Mouse (Mus musculus): Measurements from ENCODE around the gene Btf3. TPM values are rescaled to one million over a fixed set of nuclear protein-coding genes. Genes with fewer than 3 reads are reported as not detected.

Btf3 gene
- polyA plus RNA-seq, 1 experiment from 2014 or later: 615 TPM

DNA sequence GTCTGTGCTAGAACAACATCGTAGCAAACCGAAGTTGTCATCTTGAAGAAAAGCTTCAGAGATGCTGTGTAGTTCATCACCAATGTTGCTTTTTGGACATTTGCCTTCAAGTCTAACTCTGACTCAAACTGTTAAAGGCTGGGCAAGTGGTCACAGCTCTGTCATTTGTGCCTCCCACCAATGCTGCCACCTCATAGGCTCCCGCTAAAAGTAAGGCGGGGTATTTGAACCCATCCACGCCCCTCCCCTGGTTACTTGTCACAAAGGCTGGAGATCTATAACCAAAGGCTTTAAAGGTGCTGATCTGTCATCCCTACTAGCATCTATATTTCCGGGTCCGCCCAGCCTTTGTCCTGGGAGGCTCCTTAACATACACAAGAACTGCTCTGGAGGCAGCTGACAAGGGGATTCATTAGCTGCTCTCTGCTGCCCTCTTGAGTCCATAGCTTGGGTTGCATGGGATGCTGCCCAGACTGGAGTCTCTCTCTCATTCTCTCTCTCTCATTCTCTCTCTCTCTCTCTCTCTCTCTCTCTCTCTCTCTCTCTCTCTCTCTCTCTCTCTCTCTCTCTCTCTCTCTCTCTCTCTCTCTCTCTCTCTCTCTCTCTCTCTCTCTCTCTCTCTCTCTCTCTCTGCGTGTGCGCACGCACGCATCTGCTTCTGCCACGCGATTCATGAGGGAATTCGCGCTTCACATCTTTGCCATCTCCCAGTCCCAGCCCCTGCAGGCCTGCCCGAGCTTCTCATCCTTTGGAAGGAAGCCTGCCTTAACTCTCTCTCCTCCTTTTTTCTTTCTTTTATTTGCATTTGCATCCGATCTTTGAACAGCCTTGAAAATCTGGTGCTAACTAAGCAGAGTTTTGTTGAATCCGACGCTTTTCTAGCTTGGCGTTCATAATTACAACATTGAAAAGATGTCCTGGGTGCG lies 17.7 kb downstream of the Btf3 start:
- H3K9me3 ChIP-seq: no peaks in the 10 kb centered on the region
- H3K27ac ChIP-seq: peak overlapping the region; percentile 48; the same call in 1 of the 2 replicates
- peak; percentile 80 for ATAC-seq (ENCODE audit: low FRiP score)
- H3K36me3 ChIP-seq: no peaks in the 10 kb centered on the region
- no peaks in the 10 kb centered on the region for H3K27me3 ChIP-seq
- 53% methylated on average over 21 of the region's 21 CpGs for WGBS
- H3K4me1 ChIP-seq (replicated peaks): 0 out of 2 replicates have a peak, but pooled peaks cover 3% of the 10 kb centered on the region
- no peak overlapping the region for H3K9ac ChIP-seq
- H3K4me2 ChIP-seq: peak overlapping the region; percentile 35
- 0 out of 2 replicates have a peak overlapping the region, but pooled peaks have one; percentile 8 for H3K4me3 ChIP-seq

DNA sequence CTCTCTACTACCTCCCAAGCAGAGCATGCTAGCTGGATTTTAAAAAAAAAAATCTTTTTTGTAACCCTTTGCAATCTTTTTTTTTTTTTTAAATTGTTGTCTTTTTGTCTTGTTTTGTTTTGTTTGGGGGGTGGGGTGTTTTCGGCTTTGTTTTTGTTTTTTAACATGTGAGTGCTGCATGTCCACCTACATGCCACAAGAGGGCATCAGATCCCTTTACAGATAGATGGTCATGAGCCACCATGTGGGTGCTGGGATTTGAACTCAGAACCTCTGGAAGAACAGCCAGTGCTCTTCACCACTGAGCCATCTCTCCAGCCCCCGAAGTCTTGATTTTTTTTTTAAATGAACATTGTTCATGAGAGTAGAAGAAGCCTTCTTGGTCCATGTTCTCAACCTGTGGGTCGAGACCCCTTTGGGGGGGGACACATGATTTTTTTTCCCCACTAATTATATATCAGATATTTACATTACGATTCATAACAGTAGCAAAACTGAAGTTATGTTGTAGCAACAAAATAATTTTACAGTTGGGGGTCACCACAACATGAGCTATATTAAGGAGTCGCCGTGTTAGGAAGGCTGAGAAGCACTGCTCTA lies 18.8 kb downstream of the Btf3 start:
- 90% methylated on average over 6 of the region's 6 CpGs for WGBS
- no peak overlapping the region for H3K4me2 ChIP-seq
- no peak overlapping the region for H3K9ac ChIP-seq
- no peaks in the 10 kb centered on the region for H3K36me3 ChIP-seq
- no peaks in the 10 kb centered on the region for H3K27me3 ChIP-seq
- H3K9me3 ChIP-seq: no peaks in the 10 kb centered on the region
- no peak for ATAC-seq (ENCODE audit: low FRiP score)
- 0 out of 2 replicates have a peak, but pooled peaks cover 3% of the 10 kb centered on the region for H3K4me1 ChIP-seq (replicated peaks)
- H3K27ac ChIP-seq: no peak overlapping the region
- H3K4me3 ChIP-seq: no peak overlapping the region

DNA sequence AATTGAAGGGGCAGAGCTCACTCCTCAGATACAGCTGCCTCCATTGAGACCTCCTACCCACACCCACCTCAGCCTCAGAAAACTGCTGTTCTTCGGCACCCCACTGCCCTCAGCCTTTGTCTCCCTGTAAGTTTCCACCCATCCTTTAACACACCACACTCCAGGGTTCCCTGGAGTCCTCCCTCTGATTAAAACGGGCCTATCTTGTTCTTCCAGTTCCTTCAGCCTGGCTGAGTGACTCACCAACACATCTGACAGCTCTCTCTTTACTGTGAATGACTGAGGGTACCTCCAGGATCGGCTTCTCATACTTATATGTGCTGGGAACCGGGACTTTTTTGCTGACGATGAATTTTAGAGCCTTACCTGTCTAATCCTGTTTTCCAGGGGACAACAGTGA lies 20.7 kb downstream of the Btf3 start:
- H3K4me1 ChIP-seq (replicated peaks): 0 out of 2 replicates have a peak, but pooled peaks cover 3% of the 10 kb centered on the region
- H3K9me3 ChIP-seq: no peaks in the 10 kb centered on the region
- WGBS: 44% methylated on average over 5 of the region's 5 CpGs
- H3K36me3 ChIP-seq: no peaks in the 10 kb centered on the region
- no peaks in the 10 kb centered on the region for H3K27me3 ChIP-seq
- H3K9ac ChIP-seq: no peak overlapping the region
- H3K4me3 ChIP-seq: no peak overlapping the region
- no peak for ATAC-seq (ENCODE audit: low FRiP score)
- no peak overlapping the region for H3K27ac ChIP-seq
- H3K4me2 ChIP-seq: no peak overlapping the region

DNA sequence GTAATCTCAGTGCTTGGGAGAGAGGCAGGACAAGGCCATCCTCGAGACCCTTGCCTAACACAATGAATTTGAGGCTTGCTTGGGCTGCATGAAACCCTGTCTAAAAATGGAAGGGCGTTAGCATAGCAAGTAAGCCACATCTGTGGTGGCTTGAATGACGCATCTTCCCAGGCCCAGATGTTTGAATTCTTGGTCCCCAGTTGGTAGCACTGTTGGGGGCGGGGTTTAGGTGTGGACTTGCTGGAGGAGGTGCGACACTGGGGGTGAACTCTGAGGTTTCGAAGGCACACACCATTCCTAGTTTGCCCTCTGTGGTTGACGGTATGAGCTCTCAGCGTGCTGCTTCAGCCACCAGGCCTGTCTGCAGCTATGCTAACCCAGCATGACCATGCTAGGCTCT lies 25.1 kb downstream of the Btf3 start:
- H3K4me1 ChIP-seq (replicated peaks): no peaks in the 10 kb centered on the region
- no peak overlapping the region for H3K4me3 ChIP-seq
- no peaks in the 10 kb centered on the region for H3K9me3 ChIP-seq
- no peak for ATAC-seq (ENCODE audit: low FRiP score)
- H3K27ac ChIP-seq: no peak overlapping the region
- no peaks in the 10 kb centered on the region for H3K36me3 ChIP-seq
- 86% methylated on average over 8 of the region's 8 CpGs for whole genome bisulfite sequencing
- H3K27me3 ChIP-seq: no peaks in the 10 kb centered on the region
- H3K9ac ChIP-seq: no peak overlapping the region
- H3K4me2 ChIP-seq: no peak overlapping the region

DNA sequence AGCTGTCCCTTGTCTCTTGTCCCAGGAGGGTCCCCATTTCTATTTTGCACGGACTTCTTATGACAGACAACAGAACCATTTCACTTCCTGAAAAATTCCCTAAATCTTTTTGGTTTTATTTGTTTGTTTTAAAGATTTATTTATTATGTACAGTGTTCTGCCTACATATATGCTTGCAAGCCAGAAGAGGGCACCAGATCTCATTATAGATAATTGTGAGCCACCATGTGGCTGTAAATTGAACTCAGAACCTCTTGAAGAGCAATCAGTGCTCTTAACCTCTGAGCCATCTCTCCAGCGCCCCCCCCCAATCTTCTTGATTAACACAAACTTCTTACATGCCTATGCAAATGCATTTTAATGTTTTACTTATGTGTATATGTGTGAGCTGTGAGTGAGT lies 26.1 kb downstream of the Btf3 start:
- no peak overlapping the region for H3K9ac ChIP-seq
- no peak overlapping the region for H3K4me3 ChIP-seq
- H3K27me3 ChIP-seq: no peaks in the 10 kb centered on the region
- WGBS: 42% methylated on average over 2 of the region's 2 CpGs
- H3K4me2 ChIP-seq: no peak overlapping the region
- ATAC-seq (ENCODE audit: low FRiP score): no peak
- H3K4me1 ChIP-seq (replicated peaks): no peaks in the 10 kb centered on the region
- no peaks in the 10 kb centered on the region for H3K9me3 ChIP-seq
- no peaks in the 10 kb centered on the region for H3K36me3 ChIP-seq
- H3K27ac ChIP-seq: no peak overlapping the region

DNA sequence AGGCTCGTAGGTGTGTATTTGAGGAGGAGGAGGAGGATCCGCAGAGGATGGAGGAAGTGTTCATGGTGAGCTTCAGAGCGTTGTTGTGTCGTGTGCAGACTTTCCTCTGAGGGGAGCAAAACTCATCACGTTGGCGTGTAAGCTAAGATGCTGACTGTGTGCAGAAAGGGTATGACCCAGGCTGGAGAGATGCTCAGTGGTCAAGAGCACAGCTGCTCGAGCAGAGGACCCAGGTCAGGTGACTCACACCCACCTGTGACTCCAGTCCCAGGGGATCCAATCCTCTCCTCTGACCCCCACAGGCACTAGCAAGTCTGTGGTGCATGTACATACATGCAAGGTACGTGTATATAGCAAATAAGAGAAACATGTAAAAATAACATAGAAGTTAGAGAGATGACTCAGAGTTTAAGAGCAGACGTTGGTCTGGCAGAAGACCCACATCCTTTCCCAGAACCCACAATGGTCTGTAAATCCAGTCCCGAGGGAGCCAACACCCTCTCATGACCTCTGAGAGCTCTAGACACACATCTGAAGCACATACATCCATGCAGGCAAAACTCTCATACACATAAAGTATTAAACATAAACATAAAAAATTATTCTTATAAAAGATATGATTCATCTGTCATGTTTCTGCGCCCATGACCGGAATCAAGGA lies 35.7 kb downstream of the Btf3 start:
- no peaks in the 10 kb centered on the region for H3K4me1 ChIP-seq (replicated peaks)
- H3K36me3 ChIP-seq: no peaks in the 10 kb centered on the region; the same call in 1 of the 2 replicates
- H3K9ac ChIP-seq: no peak overlapping the region
- no peak for ATAC-seq (ENCODE audit: low FRiP score)
- no peak overlapping the region for H3K4me3 ChIP-seq
- WGBS: 81% methylated on average over 12 of the region's 12 CpGs
- no peaks in the 10 kb centered on the region for H3K9me3 ChIP-seq
- H3K4me2 ChIP-seq: no peak overlapping the region
- no peak overlapping the region for H3K27ac ChIP-seq
- no peaks in the 10 kb centered on the region for H3K27me3 ChIP-seq

DNA sequence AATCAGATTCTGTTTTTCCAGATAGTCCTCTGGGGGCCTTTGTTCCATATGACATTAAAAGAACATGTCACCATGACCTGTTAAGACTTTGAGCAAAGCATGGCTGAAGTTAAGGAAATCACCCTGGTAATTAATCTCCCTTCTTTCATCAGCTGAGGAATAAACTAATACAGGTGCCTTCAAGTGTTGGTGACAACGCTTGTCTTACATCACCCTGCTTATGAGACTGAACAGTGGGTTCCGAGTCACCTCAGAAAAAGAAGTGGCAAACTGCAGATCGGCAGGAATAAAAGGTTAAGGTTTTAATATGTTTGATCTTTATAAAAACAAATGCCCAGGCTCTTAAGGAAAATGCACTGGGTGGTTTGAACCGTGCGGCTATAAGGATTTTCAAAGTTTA lies 37.1 kb downstream of the Btf3 start, which contains the start of gene Gm21976:
Gene Gm21976 (plus strand): TSS at position 202 of the 400 bp plus-strand sequence.
- ATAC-seq (ENCODE audit: low FRiP score): no peak
- H3K36me3 ChIP-seq: peaks cover 11% of the 10 kb centered on the region
- H3K9me3 ChIP-seq: no peaks in the 10 kb centered on the region
- 91% methylated on average over 5 of the region's 5 CpGs for WGBS
- no peak within 1 kb of the TSS for H3K4me3 ChIP-seq
- H3K4me1 ChIP-seq (replicated peaks): no peaks in the 10 kb centered on the region
- H3K4me2 ChIP-seq: no peak within 1 kb of the TSS
- no peak within 1 kb of the TSS for H3K9ac ChIP-seq
- H3K27ac ChIP-seq: no peak within 1 kb of the TSS
- no peaks in the 10 kb centered on the region for H3K27me3 ChIP-seq

DNA sequence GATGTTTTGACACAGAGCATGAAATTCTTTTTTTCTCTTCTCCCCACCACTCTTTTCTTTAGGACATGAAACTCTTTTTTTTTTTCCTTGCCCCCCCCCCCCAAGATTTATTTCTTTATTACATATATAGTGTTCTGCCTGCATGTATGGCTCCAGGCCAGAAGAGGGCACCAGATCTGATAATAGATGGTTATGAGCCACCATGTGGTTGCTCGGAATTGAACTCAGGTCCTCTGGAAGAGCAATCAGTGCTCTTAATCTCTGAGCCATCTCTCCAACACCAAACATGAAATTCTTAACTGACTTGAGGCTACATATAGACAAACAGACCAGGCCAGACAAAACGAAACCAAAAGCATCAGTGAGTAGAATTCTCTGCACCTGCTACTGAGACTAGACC lies 39.3 kb downstream of the Btf3 start:
- WGBS: 87% methylated on average over 2 of the region's 2 CpGs

DNA sequence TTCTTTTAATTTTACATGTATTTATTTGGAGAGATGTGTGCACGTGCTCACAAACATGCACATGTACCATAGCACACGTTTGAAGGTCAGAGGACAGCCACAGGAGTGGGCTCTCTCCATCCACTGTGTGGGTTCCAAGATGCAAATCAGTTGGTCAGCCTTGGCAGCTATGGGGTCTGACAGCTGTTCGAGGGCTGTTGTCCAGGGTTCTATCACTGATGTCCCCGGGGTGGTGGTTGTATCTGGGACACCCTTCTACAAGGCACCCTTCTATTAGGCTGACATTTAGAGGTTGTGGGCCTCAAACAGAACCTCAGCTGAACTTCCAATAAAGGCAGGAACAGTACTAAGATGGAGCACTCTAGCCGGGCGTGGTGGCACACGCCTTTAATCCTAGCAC lies 40.6 kb downstream of the Btf3 start:
- ATAC-seq (ENCODE audit: low FRiP score): no peak
- Histone ChIP-seq H3K4me2 (no peak overlapping the region), H3K9me3 (no peaks in the 10 kb centered on the region), H3K9ac (no peak overlapping the region), H3K4me3 (no peak overlapping the region), H3K27ac (no peak overlapping the region), H3K4me1 (replicated peaks) (no peaks in the 10 kb centered on the region), H3K27me3 (no peaks in the 10 kb centered on the region), H3K36me3 (peaks cover 43% of the 10 kb centered on the region)
- WGBS: 94% methylated on average over 7 of the region's 7 CpGs

More for the DNA sequence above, 39.3 kb downstream of the Btf3 start:
- Histone ChIP-seq H3K27me3 (no peaks in the 10 kb centered on the region), H3K4me2 (no peak overlapping the region), H3K4me3 (no peak overlapping the region), H3K9me3 (no peaks in the 10 kb centered on the region), H3K9ac (no peak overlapping the region), H3K27ac (no peak overlapping the region), H3K36me3 (peaks cover 31% of the 10 kb centered on the region), H3K4me1 (replicated peaks) (no peaks in the 10 kb centered on the region)
- no peak for ATAC-seq (ENCODE audit: low FRiP score)

DNA sequence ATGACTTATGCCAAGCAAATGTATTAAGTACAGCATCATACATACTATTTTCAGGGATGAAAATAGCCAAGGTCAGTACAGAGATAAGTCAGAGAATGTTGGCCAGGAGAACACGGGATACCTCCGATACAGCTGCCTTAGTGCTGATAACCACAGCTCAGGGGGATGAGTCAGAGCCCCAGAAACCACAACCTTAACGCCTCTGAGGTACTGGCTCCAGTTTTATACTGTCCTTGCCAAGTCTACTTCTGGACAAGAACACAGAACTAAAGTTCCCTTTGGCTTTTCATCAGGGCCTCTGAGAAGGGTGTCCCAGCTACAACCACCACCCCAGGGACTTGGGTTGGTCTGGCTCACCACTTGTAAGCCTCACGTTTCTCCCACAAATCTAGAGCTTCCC lies 41.2 kb downstream of the Btf3 start:
- H3K9me3 ChIP-seq: no peaks in the 10 kb centered on the region
- peaks cover 49% of the 10 kb centered on the region for H3K36me3 ChIP-seq
- H3K27ac ChIP-seq: no peak overlapping the region
- no peaks in the 10 kb centered on the region for H3K4me1 ChIP-seq (replicated peaks)
- H3K4me2 ChIP-seq: no peak overlapping the region
- H3K4me3 ChIP-seq: no peak overlapping the region
- no peak overlapping the region for H3K9ac ChIP-seq
- WGBS: 97% methylated on average over 4 of the region's 4 CpGs
- no peaks in the 10 kb centered on the region for H3K27me3 ChIP-seq
- no peak for ATAC-seq (ENCODE audit: low FRiP score)

DNA sequence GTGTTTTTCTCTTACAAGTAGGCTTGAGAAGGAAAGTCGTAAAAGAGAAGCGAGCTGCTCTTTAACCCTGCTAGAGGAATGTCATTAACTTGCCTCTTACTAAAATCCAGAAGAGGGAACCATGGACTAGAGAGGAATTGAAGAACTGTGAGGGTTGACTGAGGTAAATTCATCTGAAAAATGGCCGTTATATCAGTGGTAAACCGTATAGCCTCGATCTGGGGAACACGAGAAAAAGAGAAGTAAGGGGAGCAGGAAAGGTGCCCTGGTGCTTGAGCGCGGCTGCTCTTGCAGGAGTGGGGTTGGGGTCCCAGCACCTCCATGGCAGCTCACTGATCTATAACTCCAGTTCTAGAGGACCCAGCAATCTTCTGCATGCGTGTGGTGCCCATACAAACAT lies 42.8 kb downstream of the Btf3 start:
- 94% methylated on average over 9 of the region's 9 CpGs for WGBS
- Histone ChIP-seq H3K27me3 (no peaks in the 10 kb centered on the region), H3K9me3 (no peaks in the 10 kb centered on the region), H3K4me2 (no peak overlapping the region), H3K4me3 (no peak overlapping the region), H3K9ac (no peak overlapping the region), H3K4me1 (replicated peaks) (no peaks in the 10 kb centered on the region), H3K27ac (no peak overlapping the region), H3K36me3 (peaks cover 59% of the 10 kb centered on the region)
- no peak for ATAC-seq (ENCODE audit: low FRiP score)

DNA sequence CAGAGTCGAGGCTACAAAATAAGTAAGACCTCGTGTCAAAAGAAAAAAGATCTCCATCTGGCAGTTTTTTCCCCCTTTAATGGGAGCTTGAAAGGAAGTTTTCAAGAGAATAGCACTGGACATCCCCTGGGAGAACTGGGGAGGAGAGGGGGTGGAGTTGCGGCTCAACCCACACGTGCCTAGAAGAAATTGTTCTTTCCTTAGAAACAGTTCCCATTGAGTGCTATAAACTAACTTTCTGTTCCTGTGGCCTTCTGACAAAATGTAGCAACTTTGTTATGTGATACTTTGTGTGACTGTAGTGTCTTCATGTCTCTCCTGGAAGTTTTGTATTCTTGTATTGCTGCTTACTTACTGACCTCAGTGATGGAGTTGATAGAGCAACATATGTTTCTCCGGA lies 52.7 kb downstream of the Btf3 start:
- peaks cover 23% of the 10 kb centered on the region for H3K36me3 ChIP-seq
- whole genome bisulfite sequencing: 24% methylated on average over 5 of the region's 5 CpGs
- peaks cover 23% of the 10 kb centered on the region for H3K4me1 ChIP-seq (replicated peaks)
- no peak overlapping the region for H3K27ac ChIP-seq
- no peaks in the 10 kb centered on the region for H3K9me3 ChIP-seq
- H3K9ac ChIP-seq: peak overlapping the region; percentile 92
- H3K4me2 ChIP-seq: peak overlapping the region; percentile 97
- no peaks in the 10 kb centered on the region for H3K27me3 ChIP-seq
- peak overlapping the region; percentile 88 for H3K4me3 ChIP-seq
- no peak for ATAC-seq (ENCODE audit: low FRiP score)
